Mouse (Mus musculus) CH12.LX (cell line): ENCODE results near the gene Tomm22.

ENCODE experiments used
- CTCF ChIP-seq, 2 experiments: IDR thresholded peaks in 1 of 2; conservative IDR thresholded peaks in 1 of 2; 2 replicates each; pipeline ENCODE4 v1.5.1; 2011 to 2012; ENCODE audit warnings: low read depth in 2 of 2, low read length in 2 of 2, improper control_type of control experiment in 1 of 2, inconsistent platforms in 1 of 2, mild to moderate bottlenecking in 1 of 2, moderate library complexity in 1 of 2
- HCFC1 ChIP-seq: IDR thresholded peaks from 2 replicates; pipeline ENCODE4 v1.6.1; 2012; ENCODE audit warnings: low read depth, mild to moderate bottlenecking, inconsistent platforms, low read length, improper control_type of control experiment
- JUN ChIP-seq: IDR thresholded peaks from 2 replicates; pipeline ENCODE4 v1.6.1; 2011; ENCODE audit warnings: low read depth, mild to moderate bottlenecking, low read length, improper control_type of control experiment, moderate library complexity; ENCODE audit not compliant: insufficient read depth
- JUND ChIP-seq: conservative IDR thresholded peaks from 2 replicates; pipeline ENCODE4 v1.6.1; 2011; ENCODE audit warnings: low read depth, low read length, improper control_type of control experiment
- MAFK ChIP-seq: IDR thresholded peaks from 2 replicates; pipeline ENCODE4 v1.6.1; 2011; ENCODE audit warnings: low read length, improper control_type of control experiment; ENCODE audit not compliant: insufficient replicate concordance
- MAX ChIP-seq: IDR thresholded peaks from 2 replicates; pipeline ENCODE4 v1.6.1; 2011; ENCODE audit warnings: low read length, improper control_type of control experiment
- MEF2A ChIP-seq: IDR thresholded peaks from 2 replicates; pipeline ENCODE4 v1.6.1; 2014; ENCODE audit warnings: low read depth, mild to moderate bottlenecking, inconsistent platforms, low read length, improper control_type of control experiment, borderline replicate concordance
- NELFE ChIP-seq: IDR thresholded peaks from 2 replicates; pipeline ENCODE4 v1.6.1; 2011; ENCODE audit warnings: low read depth, low read length, improper control_type of control experiment
- POLR2A ChIP-seq: IDR thresholded peaks from 2 replicates; pipeline ENCODE4 v1.6.1; 2011; ENCODE audit warnings: low read depth, mild to moderate bottlenecking, improper control_type of control experiment, low read length
- SIN3A ChIP-seq: IDR thresholded peaks from 2 replicates; pipeline ENCODE4 v1.6.1; 2012; ENCODE audit warnings: low read length, improper control_type of control experiment, inconsistent platforms
- USF2 ChIP-seq: conservative IDR thresholded peaks from 2 replicates; pipeline ENCODE4 v1.6.1; 2011; ENCODE audit warnings: low read depth, low read length, improper control_type of control experiment
- ZNF384 ChIP-seq: IDR thresholded peaks from 2 replicates; pipeline ENCODE4 v1.6.1; 2012; ENCODE audit warnings: low read depth, low read length, improper control_type of control experiment, inconsistent platforms

DNA sequence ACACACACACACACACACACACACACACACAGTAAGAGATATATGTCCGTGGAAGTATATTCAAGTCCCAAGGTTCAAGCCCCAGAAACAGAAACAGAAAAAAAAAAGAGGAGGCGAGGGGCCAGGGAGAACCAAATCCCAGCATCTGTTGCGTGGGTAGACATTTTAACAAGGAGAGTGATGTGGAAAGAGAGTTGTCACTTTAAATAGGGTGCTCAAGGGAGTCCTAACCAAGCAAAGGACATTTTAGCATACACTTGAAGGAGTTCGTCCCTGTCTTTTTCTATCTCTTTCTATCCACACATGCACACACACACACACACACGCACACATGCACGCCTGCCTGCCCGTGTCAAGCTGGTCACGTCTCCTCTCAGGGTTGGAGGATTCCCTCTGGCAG is 6.0 kb upstream of the Tomm22 start:
- TF ChIP-seq MAFK (no peak), JUN (no peak), POLR2A (no peak), SIN3A (no peak), MAX (no peak), HCFC1 (no peak), CTCF (conservative IDR thresholded peaks at IDR 0.05 in 1 of 2, IDR thresholded peaks at IDR 0.05 in 1 of 2; ENCODE audit: low read depth in 2 of 2, low read length in 2 of 2) (no peak), NELFE (no peak), MEF2A (no peak), USF2 (no peak), ZNF384 (no peak), JUND (no peak)
